Mouse (Mus musculus): ENCODE results near the gene Ttc28. TPM values are rescaled to one million over a fixed set of nuclear protein-coding genes. Genes with fewer than 3 reads are reported as not detected.

Ttc28 gene
- polyA plus RNA-seq, 1 experiment from 2014 or later: 0.85 TPM

DNA sequence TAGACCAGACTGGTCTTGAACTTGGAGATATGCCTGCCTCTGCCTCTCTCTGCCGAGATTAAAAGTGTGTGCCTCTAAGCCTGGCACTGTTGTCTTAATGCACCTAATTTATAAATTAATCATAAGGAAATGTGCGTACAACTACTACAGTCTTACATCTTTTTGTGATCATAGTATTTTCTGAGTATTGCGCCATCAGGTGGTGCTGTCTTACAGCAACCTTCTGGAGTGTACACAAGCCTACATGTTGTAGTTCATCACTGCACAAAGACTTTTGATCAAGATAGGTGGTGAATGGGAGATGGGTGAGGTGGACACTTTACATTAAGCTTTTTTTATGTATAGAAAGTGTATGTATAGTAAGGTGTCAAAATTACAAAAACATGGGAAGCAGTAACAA, 45.0 kb downstream of the Ttc28 start:
- H3K27me3 ChIP-seq (ENCODE audit: control insufficient read depth, insufficient read depth, low read depth, low read length): no peaks in the 10 kb centered on the region
- no peak overlapping the region for H3K4me3 ChIP-seq (ENCODE audit: low read depth, low read length)
- no peak overlapping the region for H3K4me2 ChIP-seq (ENCODE audit: low read depth, low read length)
- H3K9ac ChIP-seq (ENCODE audit: low read depth, low read length): no peak overlapping the region
- ATAC-seq (ENCODE audit: low read depth): no peak
- no peaks in the 10 kb centered on the region for H3K9me3 ChIP-seq (replicated peaks; ENCODE audit: control insufficient read depth, low read length)
- H3K4me1 ChIP-seq (ENCODE audit: control insufficient read depth, low read depth, low read length): no peaks in the 10 kb centered on the region
- WGBS (ENCODE audit: insufficient replicate concordance): 74% methylated on average over 3 of the region's 3 CpGs
- H3K36me3 ChIP-seq (ENCODE audit: control insufficient read depth, insufficient read depth): no peaks in the 10 kb centered on the region
- H3K27ac ChIP-seq (ENCODE audit: low read length): no peak overlapping the region

DNA sequence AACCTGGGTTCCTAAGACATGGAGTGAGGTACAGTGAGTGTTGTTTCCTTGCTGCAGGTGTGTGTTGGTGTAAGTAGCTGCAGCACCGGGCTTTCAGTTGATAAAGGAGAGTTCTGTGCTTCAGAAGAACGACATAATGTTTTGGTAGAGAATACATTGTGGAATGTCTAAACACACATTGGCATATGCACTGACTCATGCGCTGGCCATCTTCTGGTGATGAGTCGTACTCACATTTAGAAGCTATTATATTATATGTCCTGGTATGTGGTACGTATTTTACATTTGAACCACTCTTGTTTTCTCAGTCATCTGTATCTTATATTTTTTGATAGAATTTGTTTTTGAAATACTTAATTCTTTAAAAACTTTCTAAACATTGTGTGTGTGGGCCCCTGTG, 46.2 kb downstream of the Ttc28 start:
- no peak overlapping the region for H3K9ac ChIP-seq (ENCODE audit: low read depth, low read length)
- H3K4me2 ChIP-seq (ENCODE audit: low read depth, low read length): no peak overlapping the region
- WGBS (ENCODE audit: insufficient replicate concordance): 72% methylated on average over 5 of the region's 5 CpGs
- no peaks in the 10 kb centered on the region for H3K36me3 ChIP-seq (ENCODE audit: control insufficient read depth, insufficient read depth)
- H3K27me3 ChIP-seq (ENCODE audit: control insufficient read depth, insufficient read depth, low read depth, low read length): no peaks in the 10 kb centered on the region
- H3K4me3 ChIP-seq (ENCODE audit: low read depth, low read length): no peak overlapping the region
- H3K9me3 ChIP-seq (replicated peaks; ENCODE audit: control insufficient read depth, low read length): no peaks in the 10 kb centered on the region
- ATAC-seq (ENCODE audit: low read depth): no peak
- no peaks in the 10 kb centered on the region for H3K4me1 ChIP-seq (ENCODE audit: control insufficient read depth, low read depth, low read length)
- no peak overlapping the region for H3K27ac ChIP-seq (ENCODE audit: low read length)

DNA sequence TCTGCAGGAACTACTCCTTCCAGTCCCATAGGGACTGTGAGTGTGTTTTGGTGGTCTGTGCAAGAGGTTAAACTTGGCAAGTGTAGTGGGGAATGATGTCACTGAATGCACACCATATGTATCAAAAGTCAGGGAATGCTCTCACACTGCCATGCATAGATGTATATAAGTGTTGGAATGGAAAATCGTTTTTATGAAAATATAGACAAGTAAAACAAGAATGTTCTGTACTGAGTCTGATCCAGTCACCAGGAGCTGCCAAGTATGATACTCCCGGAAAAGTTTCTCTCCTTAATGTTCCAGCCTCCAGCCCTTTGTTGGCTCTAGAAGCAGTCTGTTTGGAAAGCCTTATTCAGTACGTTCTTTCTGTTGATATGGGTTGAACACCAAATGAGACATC, 48.7 kb downstream of the Ttc28 start:
- no peaks in the 10 kb centered on the region for H3K36me3 ChIP-seq (ENCODE audit: control insufficient read depth, insufficient read depth)
- H3K9me3 ChIP-seq (replicated peaks; ENCODE audit: control insufficient read depth, low read length): no peaks in the 10 kb centered on the region
- no peak overlapping the region for H3K27ac ChIP-seq (ENCODE audit: low read length)
- ATAC-seq (ENCODE audit: low read depth): no peak
- no peaks in the 10 kb centered on the region for H3K27me3 ChIP-seq (ENCODE audit: control insufficient read depth, insufficient read depth, low read depth, low read length)
- H3K4me2 ChIP-seq (ENCODE audit: low read depth, low read length): no peak overlapping the region
- no peaks in the 10 kb centered on the region for H3K4me1 ChIP-seq (ENCODE audit: control insufficient read depth, low read depth, low read length)
- H3K9ac ChIP-seq (ENCODE audit: low read depth, low read length): no peak overlapping the region
- H3K4me3 ChIP-seq (ENCODE audit: low read depth, low read length): no peak overlapping the region
- 43% methylated on average over 3 of the region's 3 CpGs for WGBS (ENCODE audit: insufficient replicate concordance)

DNA sequence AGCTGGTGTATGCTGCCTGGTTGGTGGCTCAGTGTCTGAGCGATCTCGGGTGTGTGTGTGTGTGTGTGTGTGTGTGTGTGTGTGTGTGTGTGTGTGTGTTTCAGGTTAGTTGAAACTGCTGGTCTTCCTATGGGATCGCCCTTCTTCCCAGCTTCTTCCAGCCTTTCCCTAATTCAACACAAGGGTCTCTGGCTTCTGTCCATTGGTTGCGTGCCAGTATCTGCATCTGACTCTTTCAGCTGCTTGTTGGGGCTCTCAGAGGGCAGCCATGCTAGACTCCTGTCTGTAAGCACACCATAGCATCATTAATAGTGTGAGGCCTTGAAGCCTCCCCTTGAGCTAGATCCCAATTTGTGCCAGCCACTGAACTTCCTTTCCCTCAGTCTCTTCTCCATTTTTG, 49.7 kb downstream of the Ttc28 start:
- H3K9me3 ChIP-seq (replicated peaks; ENCODE audit: control insufficient read depth, low read length): no peaks in the 10 kb centered on the region
- 60% methylated on average over 4 of the region's 4 CpGs for WGBS (ENCODE audit: insufficient replicate concordance)

GRCm38 (mm10) chr5:110936606-110937005, 57.0 kb downstream of the Ttc28 start:
- H3K36me3 ChIP-seq (ENCODE audit: control insufficient read depth, insufficient read depth): no peaks in the 10 kb centered on the region
- WGBS (ENCODE audit: insufficient replicate concordance): 55% methylated on average over 5 of the region's 5 CpGs
- no peak overlapping the region for H3K4me2 ChIP-seq (ENCODE audit: low read depth, low read length)
- H3K4me3 ChIP-seq (ENCODE audit: low read depth, low read length): no peak overlapping the region
- H3K9ac ChIP-seq (ENCODE audit: low read depth, low read length): no peak overlapping the region
- no peak overlapping the region for H3K27ac ChIP-seq (ENCODE audit: low read length)
- ATAC-seq (ENCODE audit: low read depth): peak; percentile 47
- no peaks in the 10 kb centered on the region for H3K9me3 ChIP-seq (replicated peaks; ENCODE audit: control insufficient read depth, low read length)
- H3K27me3 ChIP-seq (ENCODE audit: control insufficient read depth, insufficient read depth, low read depth, low read length): no peaks in the 10 kb centered on the region
- H3K4me1 ChIP-seq (ENCODE audit: control insufficient read depth, low read depth, low read length): no peaks in the 10 kb centered on the region

More for the DNA sequence above, 49.7 kb downstream of the Ttc28 start:
- H3K27ac ChIP-seq (ENCODE audit: low read length): no peak overlapping the region
- no peak overlapping the region for H3K4me3 ChIP-seq (ENCODE audit: low read depth, low read length)
- no peaks in the 10 kb centered on the region for H3K27me3 ChIP-seq (ENCODE audit: control insufficient read depth, insufficient read depth, low read depth, low read length)
- no peak overlapping the region for H3K9ac ChIP-seq (ENCODE audit: low read depth, low read length)
- no peak for ATAC-seq (ENCODE audit: low read depth)
- H3K4me1 ChIP-seq (ENCODE audit: control insufficient read depth, low read depth, low read length): no peaks in the 10 kb centered on the region
- no peaks in the 10 kb centered on the region for H3K36me3 ChIP-seq (ENCODE audit: control insufficient read depth, insufficient read depth)
- no peak overlapping the region for H3K4me2 ChIP-seq (ENCODE audit: low read depth, low read length)

DNA sequence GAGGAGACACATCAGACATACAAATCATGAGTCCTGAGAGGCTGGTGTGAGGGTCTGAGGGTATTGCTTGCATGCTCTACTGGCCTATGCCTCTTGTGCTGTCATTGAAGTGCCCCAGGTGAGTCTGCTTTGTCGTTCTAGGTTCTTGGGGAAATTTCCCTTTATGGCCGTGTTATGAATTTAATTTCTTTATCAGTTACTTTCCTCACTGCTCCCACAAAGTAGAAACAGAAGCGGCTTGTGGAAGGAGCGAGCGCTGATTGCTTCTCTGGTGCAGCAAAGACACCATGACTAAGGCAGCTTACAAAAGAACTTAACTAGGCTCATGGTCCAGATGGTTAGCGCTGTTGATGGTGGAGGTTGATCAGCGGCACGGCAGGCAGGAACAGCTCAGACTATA, 64.7 kb downstream of the Ttc28 start:
- no peak for ATAC-seq (ENCODE audit: low read depth)
- Histone ChIP-seq H3K4me1 (ENCODE audit: control insufficient read depth, low read depth, low read length) (no peaks in the 10 kb centered on the region), H3K9me3 (replicated peaks; ENCODE audit: control insufficient read depth, low read length) (no peaks in the 10 kb centered on the region), H3K36me3 (ENCODE audit: control insufficient read depth, insufficient read depth) (no peaks in the 10 kb centered on the region), H3K4me3 (ENCODE audit: low read depth, low read length) (no peak overlapping the region), H3K9ac (ENCODE audit: low read depth, low read length) (no peak overlapping the region), H3K27ac (ENCODE audit: low read length) (no peak overlapping the region), H3K4me2 (ENCODE audit: low read depth, low read length) (no peak overlapping the region), H3K27me3 (ENCODE audit: control insufficient read depth, insufficient read depth, low read depth, low read length) (no peaks in the 10 kb centered on the region)
- WGBS (ENCODE audit: insufficient replicate concordance): 73% methylated on average over 8 of the region's 8 CpGs

- H3K9ac ChIP-seq (ENCODE audit: low read depth, low read length): no peak overlapping the region
- 68% methylated on average over 12 of the region's 12 CpGs for WGBS (ENCODE audit: insufficient replicate concordance)
- H3K9me3 ChIP-seq (replicated peaks; ENCODE audit: control insufficient read depth, low read length): no peaks in the 10 kb centered on the region
- H3K4me1 ChIP-seq (ENCODE audit: control insufficient read depth, low read depth, low read length): no peaks in the 10 kb centered on the region
- no peak overlapping the region for H3K4me3 ChIP-seq (ENCODE audit: low read depth, low read length)
- ATAC-seq (ENCODE audit: low read depth): no peak
- H3K4me2 ChIP-seq (ENCODE audit: low read depth, low read length): no peak overlapping the region
- no peaks in the 10 kb centered on the region for H3K27me3 ChIP-seq (ENCODE audit: control insufficient read depth, insufficient read depth, low read depth, low read length)
- H3K27ac ChIP-seq (ENCODE audit: low read length): no peak overlapping the region
- no peaks in the 10 kb centered on the region for H3K36me3 ChIP-seq (ENCODE audit: control insufficient read depth, insufficient read depth)
Observed at GRCm38 (mm10) chr5:110948476-110949399, 69.1 kb downstream of the Ttc28 start.

GRCm38 (mm10) chr5:110949791-110950190, 70.2 kb downstream of the Ttc28 start:
- WGBS (ENCODE audit: insufficient replicate concordance): 52% methylated on average over 3 of the region's 3 CpGs
- Histone ChIP-seq H3K9ac (ENCODE audit: low read depth, low read length) (no peak overlapping the region), H3K27me3 (ENCODE audit: control insufficient read depth, insufficient read depth, low read depth, low read length) (no peaks in the 10 kb centered on the region), H3K4me3 (ENCODE audit: low read depth, low read length) (no peak overlapping the region), H3K36me3 (ENCODE audit: control insufficient read depth, insufficient read depth) (no peaks in the 10 kb centered on the region), H3K27ac (ENCODE audit: low read length) (no peak overlapping the region), H3K4me2 (ENCODE audit: low read depth, low read length) (no peak overlapping the region), H3K9me3 (replicated peaks; ENCODE audit: control insufficient read depth, low read length) (no peaks in the 10 kb centered on the region), H3K4me1 (ENCODE audit: control insufficient read depth, low read depth, low read length) (no peaks in the 10 kb centered on the region)
- no peak for ATAC-seq (ENCODE audit: low read depth)

DNA sequence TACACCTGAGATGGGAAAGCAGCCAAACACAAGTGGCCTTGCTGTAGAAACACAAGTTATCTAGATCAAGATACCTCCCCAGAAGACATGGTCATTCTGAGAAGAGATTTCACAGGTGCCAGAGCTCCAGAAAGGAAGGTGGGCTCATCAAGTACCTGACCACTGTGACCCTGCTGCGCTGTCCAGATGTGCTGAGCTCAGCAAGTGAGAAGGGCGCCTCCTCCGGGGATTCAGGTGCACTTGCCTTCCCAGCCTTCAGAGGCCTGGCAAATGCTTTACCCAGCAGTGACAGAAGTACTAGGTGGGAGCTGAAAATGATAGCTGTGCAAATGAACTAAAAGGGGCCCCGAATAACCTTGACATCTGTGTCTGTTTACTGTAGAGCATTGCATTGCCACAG, 78.6 kb downstream of the Ttc28 start:
- Histone ChIP-seq H3K36me3 (ENCODE audit: control insufficient read depth, insufficient read depth) (no peaks in the 10 kb centered on the region), H3K9ac (ENCODE audit: low read depth, low read length) (no peak overlapping the region), H3K9me3 (replicated peaks; ENCODE audit: control insufficient read depth, low read length) (no peaks in the 10 kb centered on the region), H3K4me1 (ENCODE audit: control insufficient read depth, low read depth, low read length) (no peaks in the 10 kb centered on the region), H3K27ac (ENCODE audit: low read length) (no peak overlapping the region), H3K4me2 (ENCODE audit: low read depth, low read length) (no peak overlapping the region), H3K27me3 (ENCODE audit: control insufficient read depth, insufficient read depth, low read depth, low read length) (no peaks in the 10 kb centered on the region), H3K4me3 (ENCODE audit: low read depth, low read length) (no peak overlapping the region)
- ATAC-seq (ENCODE audit: low read depth): no peak
- 67% methylated on average over 4 of the region's 4 CpGs for WGBS (ENCODE audit: insufficient replicate concordance)

All from liver, embryonic 16.5 days (tissue).